20 mouse cellular contexts compared by ENCODE assay signal in the genomic region with DNA sequence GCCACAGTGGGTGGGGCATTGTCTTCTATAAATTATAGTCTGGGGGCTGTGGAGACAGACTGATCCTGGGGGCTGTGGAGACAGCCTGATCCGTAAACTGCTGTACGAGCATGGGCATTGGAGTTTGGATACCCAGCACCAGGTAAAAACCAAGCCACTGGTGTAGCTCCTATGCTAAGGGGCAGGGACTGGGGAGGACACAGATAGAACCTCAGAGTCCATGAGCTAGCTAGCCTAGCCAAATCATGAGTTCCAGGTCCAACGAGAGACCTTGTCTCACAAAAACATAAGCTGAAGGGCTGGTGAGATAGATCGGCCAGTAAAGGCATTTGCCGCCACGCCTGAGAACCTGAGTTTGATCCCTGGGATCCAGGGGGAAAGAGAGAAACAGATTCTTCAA.
DNase-seq lines count a peak whose midpoint lies in the region.
"Had no signal": no experiment of that assay in that cellular context is flagged by ENCODE, and none has a peak within 500 bp of the region (broad histone marks: within the 10 kb centered on the region; RNA-seq: fewer than 3 reads in every experiment).

No protein-coding gene starts in this region.

- intact Hi-C loops in heart, postnatal 10 days (cut with DNase I): no loop called here
- intact Hi-C loops in left cerebral cortex, postnatal 36 days (cut with DNase I): no loop called here

- no peaks in the 10 kb centered on the region for H3K36me3 ChIP-seq in heart, embryonic 10.5 days
- H3K36me3 ChIP-seq: embryonic facial prominence, embryonic 13.5 days; embryonic facial prominence, embryonic 15.5 days; forebrain, embryonic 15.5 days had no signal

- peaks cover 13% of the 10 kb centered on the region for H3K9me3 ChIP-seq in heart, embryonic 10.5 days
- H3K9me3 ChIP-seq: embryonic facial prominence, embryonic 15.5 days; forebrain, embryonic 15.5 days had no signal

- no peak overlapping the region for H3K4me3 ChIP-seq in heart, embryonic 10.5 days
- H3K4me3 ChIP-seq: embryonic facial prominence, embryonic 13.5 days; embryonic facial prominence, embryonic 15.5 days; forebrain, embryonic 13.5 days; forebrain, embryonic 15.5 days had no signal

- no peaks in the 10 kb centered on the region for H3K27me3 ChIP-seq in heart, embryonic 10.5 days (ENCODE audit: insufficient read depth, poor library complexity, severe bottlenecking)
- H3K27me3 ChIP-seq: embryonic facial prominence, embryonic 13.5 days; embryonic facial prominence, embryonic 15.5 days; forebrain, embryonic 13.5 days; forebrain, embryonic 15.5 days had no signal

- DNase-seq in heart, embryonic 10.5 days (ENCODE audit: low spot score): peak; percentile 63
- DNase-seq in heart, postnatal 10 days: no peak
- peak; percentile 2 for DNase-seq in right cerebral cortex, postnatal 25 days
- no peak for DNase-seq in right cerebral cortex, postnatal 4 days
- no peak for DNase-seq in left cerebral cortex, postnatal 36 days (ENCODE audit: low spot score in 2 of 2)
- DNase-seq: adrenal gland, adult 2 months; adrenal gland, postnatal 10 days; adrenal gland, postnatal 25 days; cerebellum, adult 11 months; cerebellum, adult 18-20 months; cerebellum, adult 8-10 months; cerebellum, adult 9-11 months; cerebellum, postnatal 14 days; cerebellum, postnatal 36 days; embryo, embryonic 11 days; forebrain, postnatal 0 days had no signal

- H3K27ac ChIP-seq in heart, embryonic 10.5 days: no peak overlapping the region
- H3K27ac ChIP-seq: embryonic facial prominence, embryonic 13.5 days; embryonic facial prominence, embryonic 15.5 days; forebrain, embryonic 13.5 days; forebrain, embryonic 15.5 days had no signal

- H3K4me1 ChIP-seq in heart, embryonic 10.5 days: no peaks in the 10 kb centered on the region
- H3K4me1 ChIP-seq: forebrain, embryonic 13.5 days; forebrain, embryonic 15.5 days had no signal

- WGBS in heart, embryonic 10.5 days: 84% methylated on average over 6 of the region's 6 CpGs

Comparison
In these comparisons a context has a peak if more than half of its experiments do, and no peak if none do; other contexts are left out.
1. DNase-seq: peak in heart, embryonic 10.5 days (single experiment) and right cerebral cortex, postnatal 25 days (single experiment); none in heart, postnatal 10 days (0 of 2), right cerebral cortex, postnatal 4 days (single experiment) and left cerebral cortex, postnatal 36 days (0 of 2).